Mouse (Mus musculus): ENCODE results near the gene Adm2. TPM values are rescaled to one million over a fixed set of nuclear protein-coding genes. Genes with fewer than 3 reads are reported as not detected.

The Adm2 gene
- total RNA-seq, 2 experiments from 2014 or later = not detected

DNA sequence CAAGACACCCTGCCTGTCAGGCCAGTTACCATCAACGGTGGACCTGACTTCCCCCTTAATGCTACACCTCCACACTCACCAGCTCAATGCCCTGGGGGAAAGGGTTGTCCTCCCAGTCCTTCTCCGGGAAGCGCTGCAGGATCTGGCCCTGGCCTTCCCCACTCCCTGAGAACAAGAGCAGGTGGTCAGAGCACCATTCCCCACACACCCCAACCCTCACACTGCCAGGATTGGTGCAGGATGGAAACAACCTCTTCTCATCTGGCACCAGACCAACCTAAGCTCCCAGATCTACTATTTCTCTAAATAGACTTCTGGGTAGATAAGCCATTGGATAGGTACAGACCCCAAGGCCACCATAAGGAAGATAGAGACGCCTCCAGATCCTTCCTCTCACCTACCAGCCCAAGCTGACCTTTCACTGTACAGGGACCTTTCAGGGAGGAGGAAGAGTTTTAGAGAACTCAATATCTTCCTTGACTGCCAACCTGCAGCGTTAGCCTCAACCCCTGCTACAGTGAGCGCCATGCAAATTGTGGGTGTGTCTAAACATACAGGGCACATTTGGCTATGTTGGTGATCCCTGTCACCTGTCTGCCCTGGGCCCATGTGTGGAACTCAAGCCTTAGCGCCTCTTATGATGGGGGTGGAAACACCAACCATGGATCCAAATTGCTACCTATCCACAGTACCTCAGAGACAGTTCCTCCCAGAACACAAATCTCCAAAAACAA, 13.9 kb upstream of the Adm2 start:
- no peak for DNase-seq (ENCODE audit: low spot score in 2 of 2)
- intact Hi-C loops (cut with DNase I) = no loop called here

DNA sequence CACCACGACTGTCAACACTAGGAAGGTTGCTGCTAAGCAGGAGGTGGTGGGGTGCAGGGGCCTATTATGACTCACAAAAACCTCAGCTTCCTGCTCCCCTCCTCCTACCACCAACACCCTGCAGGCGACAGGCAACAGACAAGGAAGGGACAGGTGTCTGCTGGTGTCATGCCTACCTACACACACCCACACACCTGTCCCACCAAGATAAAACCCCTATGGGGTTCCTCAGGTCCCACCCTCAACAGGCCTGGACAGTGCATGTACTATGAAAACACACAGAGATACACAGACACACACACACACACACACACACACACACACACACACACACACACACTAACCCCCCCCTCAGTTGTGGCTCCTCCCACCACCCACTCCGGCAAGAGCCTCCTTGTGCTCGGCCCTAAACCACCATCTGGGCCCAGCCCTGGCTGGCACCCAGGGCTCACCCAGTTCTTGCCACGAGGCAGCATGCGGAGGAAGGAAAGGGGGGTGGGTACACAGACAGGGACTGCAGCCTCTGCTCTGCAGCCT, 12.5 kb upstream of the Adm2 start:
- intact Hi-C loops (cut with DNase I) = loop anchor here (5.0 kb wide), 1 partner anchor 47 kb away; the partner anchor contains the start of genes Lmf2 and Ncaph2
- peak in 1 of 2 experiments; percentile 64 for DNase-seq (ENCODE audit: low spot score in 2 of 2)

DNA sequence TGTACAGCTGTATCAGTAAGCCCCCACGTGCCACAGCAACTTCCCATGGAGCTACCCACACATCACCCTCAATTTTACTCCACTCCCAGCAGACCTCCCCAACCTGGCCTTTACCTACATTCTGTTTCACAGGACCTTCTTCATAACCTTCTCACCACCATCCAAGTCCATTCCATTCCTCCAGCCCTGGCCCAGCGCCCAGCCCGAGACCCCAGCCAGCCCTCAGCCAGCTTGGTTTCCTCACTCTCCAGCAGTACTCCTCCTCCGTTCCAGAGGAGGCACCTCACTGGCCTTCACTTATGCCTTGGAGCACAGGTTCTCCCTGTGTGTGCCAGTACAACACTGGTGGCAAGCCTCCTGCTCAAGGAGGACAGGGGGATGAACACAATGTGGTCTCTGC, 9.2 kb upstream of the Adm2 start:
- no peak for DNase-seq (ENCODE audit: low spot score in 2 of 2)
- intact Hi-C loops (cut with DNase I) = loop anchor here (5.0 kb wide), 1 partner anchor 44 kb away; the partner anchor contains the start of genes Lmf2 and Ncaph2

DNA sequence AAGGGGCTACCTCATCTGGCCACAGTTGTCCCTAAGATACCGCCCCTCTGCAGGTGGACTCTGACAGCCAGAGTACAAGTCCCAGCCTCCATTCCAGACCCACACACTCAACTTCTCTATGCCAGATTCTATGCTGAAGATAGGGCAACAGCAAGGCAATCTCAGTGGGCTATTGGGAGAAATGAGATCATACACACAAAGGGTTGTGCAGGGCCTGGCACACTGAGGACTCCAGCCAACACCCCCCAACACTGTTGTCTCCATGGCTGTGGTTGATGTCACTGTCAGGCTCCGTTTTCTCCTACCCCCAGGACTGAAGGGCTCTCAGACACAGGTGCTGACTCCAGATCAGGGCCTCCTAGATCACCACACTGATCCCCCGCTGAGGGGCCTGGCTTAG, 8.4 kb upstream of the Adm2 start:
- intact Hi-C loops (cut with DNase I) = loop anchor here (5.0 kb wide), 1 partner anchor 43 kb away; the partner anchor contains the start of genes Lmf2 and Ncaph2
- DNase-seq (ENCODE audit: low spot score in 2 of 2) = no peak

DNA sequence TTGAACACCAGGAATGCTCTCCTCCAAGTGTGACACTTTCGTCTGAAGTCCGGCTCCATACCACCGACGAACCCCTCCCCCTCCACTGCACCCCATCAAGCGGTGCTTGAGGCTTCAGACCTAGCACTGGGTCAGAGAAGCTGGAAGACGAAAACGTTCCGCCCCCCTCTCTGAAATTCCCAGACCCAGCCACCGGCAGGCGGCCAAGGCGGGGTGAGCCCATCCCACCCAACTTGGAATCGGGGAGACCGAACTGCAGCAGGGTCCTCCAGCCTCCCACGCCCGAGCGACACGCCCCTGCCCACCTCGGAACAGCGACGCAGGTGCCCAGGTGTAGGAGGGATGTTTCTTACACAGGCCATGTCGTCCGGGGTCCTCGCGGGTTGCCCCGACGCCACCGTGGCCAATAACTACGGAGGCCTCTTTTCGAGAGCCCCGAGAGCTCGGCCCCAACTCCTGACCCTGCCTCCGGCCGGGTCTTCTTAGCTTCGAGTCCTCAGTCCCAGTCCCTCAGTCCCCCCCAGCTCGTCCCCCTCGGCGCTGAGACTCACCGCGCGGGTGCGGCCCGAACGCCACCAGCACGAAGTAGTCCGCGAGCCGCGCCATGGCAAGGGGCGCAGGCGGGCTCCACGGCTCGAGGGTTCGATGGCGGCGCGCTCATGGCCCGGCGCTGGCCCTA, 7.9 kb upstream of the Adm2 start:
- intact Hi-C loops (cut with DNase I) = loop anchor here (5.0 kb wide), 1 partner anchor 43 kb away; the partner anchor contains the start of genes Lmf2 and Ncaph2
- no peak for DNase-seq (ENCODE audit: low spot score in 2 of 2)

DNA sequence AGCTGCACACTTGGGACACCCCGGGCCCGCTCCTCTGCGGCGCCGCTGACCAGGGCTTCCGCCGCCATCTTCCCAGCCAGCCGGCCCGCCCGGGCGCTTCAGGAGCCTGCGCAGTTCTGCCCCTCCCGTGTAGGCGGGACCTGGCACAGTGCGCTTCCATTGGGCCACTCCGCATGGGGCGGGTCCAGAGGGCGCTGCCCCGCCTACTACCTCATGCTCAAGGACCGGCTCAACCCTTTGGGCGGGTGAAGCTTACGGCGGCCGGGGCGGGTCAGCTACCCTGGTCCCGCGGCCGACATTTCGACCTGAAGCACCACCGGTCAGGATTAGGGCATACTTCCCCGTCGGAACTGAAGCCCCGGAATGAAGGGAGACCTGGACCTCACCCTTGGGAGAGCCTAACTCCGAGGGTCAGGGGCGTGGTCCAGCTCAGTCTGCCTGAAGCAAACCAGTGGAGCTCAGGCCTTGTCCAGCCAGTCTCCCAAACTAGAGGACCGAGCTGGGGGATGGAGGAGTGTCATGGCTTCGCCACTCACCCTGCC, 7.3 kb upstream of the Adm2 start, which contains the start of gene Sbf1:
Sbf1 (minus strand) TSS at position 122 of the 542 bp plus-strand sequence.
- intact Hi-C loops (cut with DNase I) = no loop called here

DNA sequence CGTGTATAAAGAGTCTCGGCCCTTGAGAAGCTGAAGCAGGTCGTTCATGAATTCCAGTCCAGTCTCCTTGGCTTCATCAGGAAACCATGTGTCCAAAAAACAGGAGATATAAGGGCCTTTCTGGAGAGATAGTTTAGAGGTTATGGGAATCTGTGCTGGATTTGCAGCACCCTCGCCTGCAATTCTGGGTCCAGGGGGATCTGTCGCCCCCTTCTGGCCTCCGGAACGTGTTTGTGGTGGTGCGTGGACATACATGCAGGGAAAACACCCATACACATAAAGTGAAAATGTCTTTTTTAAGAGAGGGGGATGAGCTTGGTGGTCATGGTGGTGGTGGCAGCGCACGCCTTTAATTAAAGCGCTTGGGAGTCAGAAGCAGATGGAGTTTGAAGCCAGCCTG, 6.4 kb upstream of the Adm2 start:
- DNase-seq (ENCODE audit: low spot score in 2 of 2) = no peak
- intact Hi-C loops (cut with DNase I) = no loop called here

More for the DNA sequence above, 7.3 kb upstream of the Adm2 start, which contains the start of gene Sbf1:
- peak; percentile 98 for DNase-seq (ENCODE audit: low spot score in 2 of 2)

DNA sequence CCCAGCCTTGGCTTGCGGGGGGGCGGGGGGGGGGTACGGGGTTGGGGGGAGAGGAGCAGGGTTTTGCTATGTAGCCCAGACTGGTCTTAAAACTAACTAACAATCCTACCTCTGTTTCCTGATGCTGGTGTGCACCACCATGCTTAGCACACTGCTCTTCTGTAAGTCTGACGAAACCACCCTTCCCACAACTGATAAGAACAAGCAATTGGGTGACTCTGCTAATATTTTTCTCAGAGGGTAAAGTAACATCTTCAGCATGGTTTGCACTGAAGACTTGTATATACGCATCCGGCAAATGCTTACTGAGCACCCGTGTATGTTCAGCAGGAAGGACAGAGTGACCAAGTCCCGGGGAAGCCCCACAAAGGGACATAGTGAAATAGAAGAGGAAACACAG, 1.3 kb upstream of the Adm2 start:
- intact Hi-C loops (cut with DNase I) = no loop called here

DNA sequence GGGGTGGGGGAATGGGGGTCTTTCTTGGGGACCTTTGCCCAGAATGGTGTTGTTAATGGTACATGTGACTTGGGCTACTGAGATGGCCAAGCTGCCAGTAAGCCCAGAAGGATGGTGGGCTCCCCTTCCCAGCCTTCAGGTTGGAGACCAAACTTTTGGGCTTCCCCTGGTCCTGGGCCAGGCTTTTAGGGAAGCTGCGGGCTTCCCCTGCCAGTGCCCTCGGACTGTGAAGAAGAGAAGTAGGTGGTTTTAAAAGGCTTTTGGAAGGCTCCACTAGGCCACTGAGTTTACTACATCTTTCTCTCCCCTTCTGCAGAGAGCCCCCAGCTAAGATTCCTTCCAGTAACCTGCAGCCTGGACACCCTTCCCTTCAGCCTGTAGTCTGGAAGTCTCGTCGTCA, 1.1 kb downstream of the Adm2 start:
- intact Hi-C loops (cut with DNase I) = no loop called here
- DNase-seq (ENCODE audit: low spot score in 2 of 2) = no peak

More for the DNA sequence above, 1.3 kb upstream of the Adm2 start:
- DNase-seq (ENCODE audit: low spot score in 2 of 2) = no peak

DNA sequence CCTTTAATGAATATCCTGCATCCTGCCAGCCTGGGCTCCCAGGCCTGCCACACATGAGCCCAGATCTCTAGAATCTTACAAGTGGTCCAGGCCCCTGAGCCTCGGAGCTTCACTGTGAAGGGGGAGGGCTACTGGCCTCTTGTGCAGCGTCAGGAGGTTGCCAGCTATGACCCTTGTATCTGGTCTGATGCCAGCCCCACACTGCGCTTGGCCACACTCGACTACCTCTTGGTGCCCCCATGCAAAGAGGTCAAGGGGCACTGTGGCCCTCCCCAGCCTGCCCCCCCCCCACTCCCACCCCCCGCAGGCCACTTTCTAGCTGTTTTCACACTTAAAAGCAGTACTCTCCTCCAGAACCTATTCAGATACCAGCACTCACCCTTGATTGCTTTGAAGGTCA, 3.9 kb downstream of the Adm2 start:
- DNase-seq (ENCODE audit: low spot score in 2 of 2) = no peak
- intact Hi-C loops (cut with DNase I) = no loop called here

DNA sequence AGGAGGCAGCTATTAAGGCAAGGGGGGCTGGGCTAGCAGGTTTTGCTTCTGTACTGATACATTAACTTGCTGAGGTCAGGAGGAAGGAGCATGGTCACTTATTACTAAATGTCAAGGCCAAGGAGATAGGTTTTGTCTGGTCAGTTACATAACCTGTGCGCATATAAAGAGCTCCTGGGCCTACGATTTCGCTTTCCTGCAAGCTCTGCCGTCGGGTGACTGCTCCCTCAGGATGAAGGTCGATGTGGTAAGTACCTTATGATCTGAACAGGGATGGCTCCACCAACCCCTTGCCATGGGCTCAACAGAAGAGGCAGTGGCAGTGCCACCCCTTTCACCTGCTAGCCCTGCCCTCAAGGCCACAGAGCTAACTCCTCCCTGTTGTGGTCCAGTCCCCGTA, 11.8 kb downstream of the Adm2 start, which contains the start of gene Miox:
Miox (plus strand) TSS at position 128 of the 400 bp plus-strand sequence.
- intact Hi-C loops (cut with DNase I) = no loop called here

DNA sequence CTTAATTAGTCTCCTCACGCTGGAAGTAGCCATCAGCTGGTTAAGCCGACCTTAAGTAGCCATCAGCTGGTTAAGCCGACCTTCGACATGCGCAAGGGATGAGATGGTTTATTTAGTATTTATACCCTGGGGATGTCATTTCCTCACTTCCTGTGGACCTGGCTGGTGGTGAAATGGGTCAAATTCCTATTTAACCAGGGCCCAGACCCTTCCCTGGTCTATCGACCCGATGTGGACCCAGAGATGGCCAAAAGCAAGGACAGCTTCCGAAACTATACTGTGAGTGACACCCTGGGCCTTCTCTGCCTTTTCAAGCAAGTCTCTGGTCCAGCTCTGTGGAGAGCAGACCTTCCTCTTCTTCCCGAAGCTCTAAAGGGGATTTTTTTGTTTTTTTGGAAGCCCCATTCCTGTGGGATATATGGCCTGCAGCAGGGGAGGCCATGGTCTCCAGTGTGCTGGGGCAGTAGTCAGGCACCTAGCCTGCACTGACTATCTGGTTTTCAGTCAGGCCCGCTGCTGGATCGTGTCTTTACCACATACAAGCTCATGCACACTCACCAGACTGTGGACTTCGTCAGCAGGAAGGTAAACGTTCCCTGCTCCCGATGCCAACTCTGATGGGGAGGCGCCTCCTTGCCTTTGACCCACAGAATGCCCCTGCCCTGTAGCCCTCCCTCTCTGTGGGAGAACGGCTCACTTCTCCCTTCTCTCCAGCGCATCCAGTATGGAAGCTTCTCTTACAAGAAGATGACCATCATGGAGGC, 12.4 kb downstream of the Adm2 start:
- intact Hi-C loops (cut with DNase I) = no loop called here
- no peak for DNase-seq (ENCODE audit: low spot score in 2 of 2)

More for the DNA sequence above, 11.8 kb downstream of the Adm2 start, which contains the start of gene Miox:
- no peak for DNase-seq (ENCODE audit: low spot score in 2 of 2)

DNA sequence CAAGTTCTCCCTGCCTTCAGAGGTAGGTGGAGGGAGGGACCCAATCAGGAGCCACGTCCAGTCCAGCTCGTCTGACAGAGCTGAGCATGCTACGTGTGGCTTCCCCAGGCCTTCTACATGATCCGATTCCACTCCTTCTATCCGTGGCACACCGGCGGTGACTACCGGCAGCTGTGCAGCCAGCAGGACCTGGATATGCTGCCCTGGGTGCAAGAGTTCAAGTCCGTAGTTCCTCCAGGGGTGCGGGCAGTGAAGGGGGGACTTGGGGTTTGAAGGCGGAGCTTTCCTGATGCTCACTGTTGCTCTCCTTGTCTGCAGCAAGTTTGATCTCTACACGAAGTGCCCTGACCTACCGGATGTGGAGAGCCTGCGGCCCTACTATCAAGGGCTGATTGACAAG, 13.9 kb downstream of the Adm2 start:
- DNase-seq (ENCODE audit: low spot score in 2 of 2) = no peak
- intact Hi-C loops (cut with DNase I) = no loop called here

DNA sequence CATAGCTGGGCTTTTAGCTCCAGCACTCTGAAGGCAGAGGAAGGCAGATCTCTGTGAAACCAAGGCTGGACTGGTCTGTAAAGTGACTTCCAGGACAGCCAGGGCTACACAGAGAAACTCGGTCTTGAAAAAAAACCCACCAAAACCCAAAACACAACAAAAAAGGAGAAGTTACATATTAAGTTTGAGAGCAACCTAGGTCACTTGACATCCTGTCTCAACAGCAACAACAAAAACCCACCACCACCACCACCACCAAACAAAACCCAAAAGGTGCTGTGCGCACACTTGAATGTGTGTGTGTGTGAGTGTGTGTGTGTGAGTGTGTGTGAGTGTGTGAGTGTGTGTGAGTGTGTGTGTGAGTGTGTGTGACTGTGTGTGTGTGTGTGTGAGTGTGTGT, 17.2 kb downstream of the Adm2 start:
- intact Hi-C loops (cut with DNase I) = no loop called here
- DNase-seq (ENCODE audit: low spot score in 2 of 2) = no peak

DNA sequence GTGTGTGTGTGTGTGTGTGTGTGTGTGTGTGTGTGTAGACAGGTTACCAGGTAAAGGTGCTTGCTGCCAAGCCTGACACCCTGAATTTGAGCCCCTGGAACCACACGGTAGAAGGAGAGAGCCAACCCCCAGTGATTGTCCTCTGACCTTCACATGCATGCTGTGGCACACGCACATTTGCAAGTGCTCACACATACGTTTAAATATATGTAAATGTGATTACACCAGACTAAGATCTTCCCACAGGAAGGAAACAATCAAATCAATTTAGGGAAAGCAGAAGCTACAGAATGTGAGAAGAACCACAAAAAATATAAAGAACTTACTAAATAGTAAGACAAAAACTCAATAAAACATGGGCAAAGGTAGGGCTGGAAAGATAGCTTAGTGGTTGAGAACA, 17.6 kb downstream of the Adm2 start:
- DNase-seq (ENCODE audit: low spot score in 2 of 2) = no peak
- intact Hi-C loops (cut with DNase I) = no loop called here

DNA sequence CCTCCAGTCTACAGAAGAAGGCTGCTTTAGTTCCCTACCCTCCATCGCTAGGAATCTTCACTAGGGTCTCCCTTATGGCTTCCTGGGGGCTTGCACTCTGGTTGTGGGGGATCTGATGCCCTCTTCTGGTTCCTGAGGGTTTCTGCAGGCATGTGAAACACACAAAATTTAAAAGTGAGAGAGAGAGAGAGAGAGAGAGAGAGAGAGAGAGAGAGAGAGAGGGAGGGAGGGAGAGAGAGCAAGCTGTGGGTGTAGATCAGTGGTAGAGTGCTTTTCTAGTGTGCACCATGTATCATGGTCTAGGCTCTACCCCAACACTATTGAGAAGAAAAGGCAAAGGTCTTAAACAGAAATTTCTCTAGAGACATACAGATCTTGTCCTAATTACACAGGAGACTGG, 19.2 kb downstream of the Adm2 start:
- DNase-seq (ENCODE audit: low spot score in 2 of 2) = no peak
- intact Hi-C loops (cut with DNase I) = no loop called here

DNA sequence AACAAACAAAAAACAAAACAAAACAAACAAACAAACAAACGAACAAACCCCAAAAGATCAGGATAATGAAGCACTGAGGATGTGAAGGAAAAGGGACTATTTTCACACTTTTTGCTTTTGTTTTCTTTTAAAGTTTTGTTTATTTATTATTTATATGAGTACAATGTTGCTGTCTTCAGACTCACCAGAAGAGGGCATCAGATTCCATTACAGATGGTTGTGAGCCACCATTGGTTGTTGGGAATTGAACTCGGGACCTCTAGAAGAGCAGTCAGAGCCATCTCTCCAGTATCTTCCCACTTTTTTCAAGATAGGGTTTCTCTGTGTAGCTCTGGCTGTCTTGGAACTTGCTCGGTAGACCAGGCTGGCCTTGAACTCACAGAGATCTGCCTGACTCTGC, 20.8 kb downstream of the Adm2 start:
- DNase-seq (ENCODE audit: low spot score in 2 of 2) = no peak
- intact Hi-C loops (cut with DNase I) = no loop called here

DNA sequence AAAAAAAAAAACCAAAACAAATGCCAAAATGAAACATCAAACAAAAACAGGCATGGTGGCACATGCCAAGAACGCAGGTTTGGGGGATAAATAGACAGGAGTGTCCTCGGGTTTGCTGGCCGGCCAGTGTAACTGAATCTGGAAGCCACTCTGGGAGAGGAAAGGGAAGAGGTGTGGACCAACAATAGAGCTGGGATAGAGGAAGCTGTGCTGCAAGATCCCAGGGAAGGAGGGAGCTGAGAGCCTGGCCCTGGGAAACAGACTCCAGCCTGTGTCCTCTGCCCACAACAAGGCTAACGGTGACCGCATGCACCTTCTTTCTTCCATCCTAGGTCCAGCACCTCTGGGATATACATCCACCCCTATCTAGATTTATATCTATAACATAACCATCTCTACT, 27.9 kb downstream of the Adm2 start:
- intact Hi-C loops (cut with DNase I) = no loop called here
- no peak for DNase-seq (ENCODE audit: low spot score in 2 of 2)

DNA sequence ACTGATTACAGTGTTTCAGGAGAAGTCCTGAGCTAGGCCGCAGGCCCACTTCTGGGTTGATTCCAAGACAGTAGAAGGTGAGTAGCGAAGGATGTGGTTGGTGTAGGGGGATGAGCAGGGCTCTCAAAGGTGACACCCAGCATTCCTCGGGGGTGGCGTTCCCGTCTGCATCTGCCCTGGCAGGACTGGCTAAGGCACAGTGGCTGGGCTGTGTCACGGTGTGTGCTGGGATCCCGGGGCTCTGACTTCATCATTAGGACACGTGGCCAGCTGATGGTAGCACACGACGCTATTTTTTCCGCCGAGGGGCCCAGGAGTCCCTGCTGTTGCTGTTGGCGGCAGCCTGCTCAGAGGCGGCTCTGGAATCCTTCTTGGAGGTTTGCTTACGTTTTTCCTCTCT, 28.8 kb downstream of the Adm2 start:
- intact Hi-C loops (cut with DNase I) = no loop called here
- no peak for DNase-seq (ENCODE audit: low spot score in 2 of 2)
